Mouse (Mus musculus) embryonic facial prominence, embryonic 13.5 days (tissue): ENCODE measurements around the gene Olfr594. TPM values are rescaled to one million over a fixed set of nuclear protein-coding genes. Genes with fewer than 3 reads are reported as not detected.
"Not testable (repeated sequence)": the region's sequence is repeated elsewhere in the genome, so short reads cannot be mapped to it uniquely, and the experiment has no call there.

ENCODE experiments used
- ATAC-seq: fragments of 200-750 bp; cut with Nextera tagmentation; 2 replicates; pipeline ENCODE4 v1.8.0; 2017; ENCODE audit warnings: low read depth; ENCODE audit not compliant: insufficient number of reproducible peaks, insufficient read depth, low FRiP score, low TSS enrichment
- H3K27ac ChIP-seq: fragments of 300-500 bp; sonication (generic); 2 replicates; pipeline ENCODE4 v1.5.1; 2015; ENCODE audit warnings: moderate library complexity, mild to moderate bottlenecking, inconsistent platforms
- H3K27me3 ChIP-seq: fragments of 300-500 bp; sonication (generic); 2 replicates; pipeline ENCODE4 v1.6.1; 2015; ENCODE audit warnings: mild to moderate bottlenecking, inconsistent platforms
- H3K36me3 ChIP-seq: fragments of 300-500 bp; sonication (generic); 2 replicates; pipeline ENCODE4 v1.6.1; 2015; ENCODE audit warnings: mild to moderate bottlenecking, inconsistent platforms
- H3K4me1 ChIP-seq: fragments of 300-500 bp; sonication (generic); 2 replicates; pipeline ENCODE4 v1.6.1; 2015; ENCODE audit warnings: inconsistent platforms
- H3K4me2 ChIP-seq: fragments of 300-500 bp; sonication (generic); 2 replicates; pipeline ENCODE4 v1.6.1; 2015; ENCODE audit warnings: moderate library complexity, mild to moderate bottlenecking, inconsistent platforms
- H3K4me3 ChIP-seq: fragments of 300-500 bp; sonication (generic); 2 replicates; pipeline ENCODE4 v1.5.1; 2015; ENCODE audit warnings: mild to moderate bottlenecking, inconsistent platforms
- H3K9ac ChIP-seq: fragments of 300-500 bp; sonication (generic); 2 replicates; pipeline ENCODE4 v1.6.1; 2015; ENCODE audit warnings: mild to moderate bottlenecking, inconsistent platforms
- H3K9me3 ChIP-seq: fragments of 300-500 bp; sonication (generic); 2 replicates; pipeline ENCODE4 v1.6.1; 2016; ENCODE audit warnings: inconsistent platforms
- WGBS: fragments of 180-500 bp; shearing (Covaris S2); methylation state at CpG from one replicate; pipeline ENCODE4 v1.1.7; 2015; ENCODE audit warnings: mixed read lengths; 5-methylcytosine and 5-hydroxymethylcytosine counted together
- microRNA-seq: library from miRNA; unstranded; fragments of <30 nt; microRNA quantifications from one replicate; pipeline ENCODE4, GENCODE M21; 2016
- polyA plus RNA-seq: library from polyadenylated mRNA; unstranded; fragments of >200 nt; fragmentation: Nextera tagmentation; extraction: Ambion mirVana; gene quantifications from 2 replicates; pipeline ENCODE4 v1.2.1, GENCODE M21; 2015

The Olfr594 gene
- polyA plus RNA-seq = 0.20 TPM in 1 of 2 replicates, not detected in the other

DNA sequence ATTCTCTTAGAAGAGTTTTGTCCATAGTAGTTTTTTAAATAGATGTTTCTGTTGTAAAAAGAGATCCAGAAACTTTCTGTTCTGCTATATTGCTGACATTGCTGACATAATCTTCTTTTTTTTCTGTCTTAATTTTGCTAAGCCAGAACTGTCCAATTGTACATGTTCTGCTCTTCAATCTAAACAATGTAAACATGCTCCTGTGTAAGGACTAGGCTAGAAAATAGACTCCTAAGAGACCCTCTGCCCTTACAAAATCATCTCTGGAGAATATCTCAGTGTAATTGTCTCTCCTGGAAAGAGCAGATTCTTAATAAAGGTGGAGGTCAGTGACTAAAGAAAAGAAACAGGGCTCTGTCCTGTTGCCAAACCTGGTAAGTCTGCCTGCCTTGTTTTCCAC is at the start of gene Olfr594:
TSS of gene Olfr594 (plus strand) at position 301 of the 400 bp plus-strand sequence.
- Histone ChIP-seq H3K36me3 (no peaks in the 10 kb centered on the region), H3K4me2 (no peak within 1 kb of the TSS), H3K27ac (no peak within 1 kb of the TSS), H3K27me3 (no peaks in the 10 kb centered on the region), H3K4me1 (no peaks in the 10 kb centered on the region), H3K9ac (no peak within 1 kb of the TSS), H3K4me3 (no peak within 1 kb of the TSS), H3K9me3 (no peaks in the 10 kb centered on the region)
- no peak for ATAC-seq

DNA sequence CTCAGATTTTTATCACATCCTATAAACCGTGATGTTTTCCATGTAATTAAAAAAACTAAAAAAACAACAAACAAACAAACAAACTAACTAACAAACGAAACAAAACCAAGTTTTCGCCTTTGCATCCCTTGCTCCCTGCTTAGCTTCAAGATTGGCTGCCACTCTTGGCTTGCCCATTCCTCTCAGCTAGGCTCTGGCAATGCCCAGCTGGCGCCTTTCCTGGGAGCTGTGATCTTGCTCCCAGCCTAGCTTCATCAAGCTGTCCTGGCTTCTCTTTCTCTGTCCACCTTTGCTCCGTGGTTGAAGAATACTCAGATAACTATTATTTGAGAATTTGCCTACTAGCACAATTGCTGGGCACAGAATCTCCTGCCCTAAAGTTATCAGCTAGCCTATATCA is 47.1 kb upstream of the Olfr594 start:
- ATAC-seq = no peak
- no peak overlapping the region for H3K4me2 ChIP-seq
- WGBS = 83% methylated on average over 5 of the region's 5 CpGs
- H3K27ac ChIP-seq = no peak overlapping the region
- H3K36me3 ChIP-seq = no peaks in the 10 kb centered on the region
- H3K4me1 ChIP-seq = no peaks in the 10 kb centered on the region
- 0 out of 2 replicates have a peak, but pooled peaks cover 4% of the 10 kb centered on the region for H3K9me3 ChIP-seq
- H3K9ac ChIP-seq = no peak overlapping the region
- no peak overlapping the region for H3K4me3 ChIP-seq
- H3K27me3 ChIP-seq = no peaks in the 10 kb centered on the region

DNA sequence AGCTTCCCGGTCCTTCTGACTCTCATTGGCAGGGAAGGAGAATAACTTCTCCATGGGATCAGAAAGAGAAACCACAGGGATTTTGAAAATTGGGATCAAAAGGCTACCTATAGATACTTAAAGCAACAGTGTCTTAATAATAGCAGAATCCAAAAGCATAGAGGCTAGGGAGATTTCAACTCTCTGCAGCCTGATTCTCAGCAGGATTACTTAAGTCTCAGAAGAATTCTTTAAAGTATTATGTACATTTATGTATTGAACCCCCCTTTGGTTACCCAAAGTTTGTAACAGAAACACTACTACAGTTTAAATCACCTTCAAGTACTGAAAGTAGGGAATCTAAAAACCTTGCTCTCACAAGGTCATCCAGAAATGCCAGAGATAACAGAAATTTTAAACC is 38.6 kb upstream of the Olfr594 start, which contains the start of gene Olfr591:
TSS of gene Olfr591 (minus strand) at position 101 of the 400 bp plus-strand sequence.
- H3K4me1 ChIP-seq = no peaks in the 10 kb centered on the region
- H3K27me3 ChIP-seq = no peaks in the 10 kb centered on the region
- H3K9me3 ChIP-seq = no peaks in the 10 kb centered on the region
- H3K9ac ChIP-seq = no peak within 1 kb of the TSS
- no peak within 1 kb of the TSS for H3K4me3 ChIP-seq
- H3K27ac ChIP-seq = no peak within 1 kb of the TSS
- no peak within 1 kb of the TSS for H3K4me2 ChIP-seq
- H3K36me3 ChIP-seq = no peaks in the 10 kb centered on the region
- 69% methylated on average over 1 of the region's 1 CpGs for WGBS
- ATAC-seq = no peak

DNA sequence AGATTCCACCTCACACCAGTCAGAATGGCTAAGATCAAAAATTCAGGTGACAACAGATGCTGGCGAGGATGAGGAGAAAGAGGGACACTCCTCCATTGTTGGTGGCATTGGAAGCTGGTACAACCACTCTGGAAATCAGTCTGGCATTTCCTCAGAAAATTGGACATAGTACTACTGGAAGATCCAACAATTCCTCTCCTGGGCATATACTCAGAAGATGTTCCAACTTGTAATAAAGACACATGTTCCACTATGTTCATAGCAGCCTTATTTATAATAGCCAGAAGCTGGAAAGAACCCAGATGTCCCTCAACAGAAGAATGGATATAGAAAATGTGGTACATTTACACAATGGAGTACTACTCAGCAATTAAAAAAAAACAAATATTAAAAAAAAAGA is 32.3 kb upstream of the Olfr594 start, which contains the start of gene Olfr592:
TSS of gene Olfr592 (plus strand) at position 301 of the 400 bp plus-strand sequence.
- not testable (repeated sequence) for H3K27me3 ChIP-seq, H3K4me3 ChIP-seq, H3K4me2 ChIP-seq, H3K36me3 ChIP-seq, H3K4me1 ChIP-seq, H3K9me3 ChIP-seq, H3K27ac ChIP-seq, H3K9ac ChIP-seq, ATAC-seq
- 74% methylated on average over 1 of the region's 1 CpGs for WGBS

DNA sequence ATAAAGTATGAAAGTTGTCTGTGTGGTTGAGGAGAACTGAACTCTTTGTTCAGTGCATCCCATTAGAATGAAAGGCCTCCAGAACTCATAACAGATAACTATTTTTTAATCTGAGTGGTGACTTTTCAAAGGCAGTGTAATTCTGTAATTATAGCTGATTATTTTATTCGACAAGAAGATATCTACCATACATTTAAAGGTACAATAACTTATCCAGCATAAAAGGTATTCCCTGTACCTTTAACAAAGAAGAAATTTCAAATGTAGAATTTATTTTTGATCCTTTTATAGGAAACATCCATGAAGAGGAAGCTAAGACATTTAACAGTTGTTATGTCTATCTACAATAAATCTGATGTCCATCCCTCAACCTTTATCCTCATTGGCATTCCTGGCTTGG is 5.2 kb upstream of the Olfr594 start, which contains the start of gene Olfr593:
TSS of gene Olfr593 (plus strand) at position 301 of the 400 bp plus-strand sequence.
- Histone ChIP-seq H3K9me3 (no peaks in the 10 kb centered on the region), H3K4me3 (no peak within 1 kb of the TSS), H3K27ac (no peak within 1 kb of the TSS), H3K27me3 (no peaks in the 10 kb centered on the region), H3K4me2 (no peak within 1 kb of the TSS), H3K4me1 (no peaks in the 10 kb centered on the region), H3K36me3 (no peaks in the 10 kb centered on the region), H3K9ac (no peak within 1 kb of the TSS)
- ATAC-seq = no peak
- WGBS = 65% methylated on average over 1 of the region's 1 CpGs

DNA sequence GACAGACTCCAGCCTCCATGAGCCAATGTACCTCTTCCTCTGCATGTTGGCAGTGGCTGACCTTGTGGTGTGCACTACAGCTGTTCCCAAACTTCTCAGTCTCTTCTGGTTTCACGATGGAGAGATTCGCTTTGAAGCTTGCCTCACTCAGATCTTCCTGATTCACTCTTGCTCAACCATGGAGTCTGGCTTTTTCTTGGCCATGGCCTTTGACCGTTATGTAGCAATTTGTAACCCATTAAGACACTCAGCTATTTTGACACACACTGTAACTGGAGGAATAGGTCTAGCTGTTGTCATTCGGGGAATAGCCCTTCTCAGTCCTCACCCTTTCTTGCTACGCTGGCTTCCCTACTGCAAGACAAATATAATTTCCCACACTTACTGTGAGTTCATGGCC is 4.7 kb upstream of the Olfr594 start:
- 81% methylated on average over 5 of the region's 5 CpGs for WGBS
- H3K27me3 ChIP-seq, H3K4me1 ChIP-seq, H3K27ac ChIP-seq, H3K9ac ChIP-seq, H3K9me3 ChIP-seq, H3K4me2 ChIP-seq, H3K4me3 ChIP-seq, ATAC-seq, H3K36me3 ChIP-seq: not testable (repeated sequence)

DNA sequence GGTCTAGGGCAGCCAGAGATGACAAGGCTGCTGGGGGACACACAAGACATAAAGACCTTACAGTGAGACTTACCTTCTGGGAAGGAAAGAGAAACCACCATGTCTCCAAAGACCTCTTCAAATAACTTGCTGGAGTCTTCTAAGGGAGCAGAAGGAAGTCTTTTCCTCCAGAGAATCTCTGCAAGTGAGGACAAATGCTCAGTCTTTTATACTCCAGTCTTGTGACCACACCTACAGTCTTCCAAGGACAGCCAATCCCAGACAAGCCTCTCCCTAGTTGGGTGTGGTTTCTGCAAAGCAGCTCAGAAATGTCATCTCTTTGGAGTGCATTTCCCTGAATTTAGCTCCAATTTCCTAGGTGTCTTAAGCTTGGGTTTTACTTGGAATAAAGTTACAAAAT is 35.6 kb downstream of the Olfr594 start, which contains the start of gene Usp17ld:
TSS of gene Usp17ld (minus strand) at position 101 of the 400 bp plus-strand sequence.
- H3K27me3 ChIP-seq, ATAC-seq: not testable (repeated sequence)

More for the DNA sequence above, 35.6 kb downstream of the Olfr594 start, which contains the start of gene Usp17ld:
- not testable (repeated sequence) for H3K9me3 ChIP-seq, H3K4me1 ChIP-seq, H3K4me2 ChIP-seq, H3K9ac ChIP-seq, H3K36me3 ChIP-seq, H3K4me3 ChIP-seq, H3K27ac ChIP-seq

Small RNAs within 50 kb of the gene (microRNA-seq; reads per million reads assigned to microRNA genes)
- gene Gm23550 (not detected), gene Gm25171 (not detected)

Other genes starting within 250 kb of the Olfr594 start
- not detected in 2 replicates for gene Olfr577, start 241.1 kb upstream of the Olfr594 start, polyA plus RNA-seq
- not detected in 2 replicates for gene Olfr578, start 227.7 kb upstream of the Olfr594 start, polyA plus RNA-seq
- not detected in 2 replicates for gene Olfr582, start 179.0 kb upstream of the Olfr594 start, polyA plus RNA-seq
- not detected in 2 replicates for gene Olfr583, start 165.7 kb upstream of the Olfr594 start, polyA plus RNA-seq
- not detected in 2 replicates for gene Olfr584, start 135.1 kb upstream of the Olfr594 start, polyA plus RNA-seq
- gene Olfr585, start 119.3 kb upstream of the Olfr594 start, polyA plus RNA-seq = not detected in 2 replicates
- not detected in 2 replicates for gene Olfr586, start 91.4 kb upstream of the Olfr594 start, polyA plus RNA-seq
- gene Olfr588-ps1, start 76.1 kb upstream of the Olfr594 start, polyA plus RNA-seq = not detected in 2 replicates
- gene Olfr589, start 60.6 kb upstream of the Olfr594 start, polyA plus RNA-seq = not detected in 2 replicates
- not detected in 2 replicates for gene Olfr591, start 38.7 kb upstream of the Olfr594 start, polyA plus RNA-seq
- not detected in 2 replicates for gene Olfr592, start 32.2 kb upstream of the Olfr594 start, polyA plus RNA-seq
- not detected in 2 replicates for gene Olfr593, start 5.1 kb upstream of the Olfr594 start, polyA plus RNA-seq
- not detected in 2 replicates for gene Usp17ld, start 35.5 kb downstream of the Olfr594 start, polyA plus RNA-seq
- not detected in 2 replicates for gene Olfr596, start 88.7 kb downstream of the Olfr594 start, polyA plus RNA-seq
- not detected in 2 replicates for gene Olfr597, start 99.3 kb downstream of the Olfr594 start, polyA plus RNA-seq
- not detected in 2 replicates for gene Olfr598, start 106.6 kb downstream of the Olfr594 start, polyA plus RNA-seq
- not detected in 2 replicates for gene Olfr599, start 118.9 kb downstream of the Olfr594 start, polyA plus RNA-seq
- gene Olfr600, start 132.7 kb downstream of the Olfr594 start, polyA plus RNA-seq = not detected in 2 replicates
- gene Olfr601, start 145.7 kb downstream of the Olfr594 start, polyA plus RNA-seq = not detected in 2 replicates
- not detected in 2 replicates for gene Olfr603, start 169.2 kb downstream of the Olfr594 start, polyA plus RNA-seq
- not detected in 2 replicates for gene Usp17lc, start 198.1 kb downstream of the Olfr594 start, polyA plus RNA-seq
- not detected in 2 replicates for gene Olfr605, start 228.4 kb downstream of the Olfr594 start, polyA plus RNA-seq
- gene Olfr606, start 232.1 kb downstream of the Olfr594 start, polyA plus RNA-seq = not detected in 2 replicates
- not detected in 2 replicates for gene Olfr607, start 247.2 kb downstream of the Olfr594 start, polyA plus RNA-seq